Mouse (Mus musculus): ENCODE measurements around the gene Mapre3.

Mapre3 gene

GRCm38 (mm10) chr5:30814424-30815119 lies at the start of gene Mapre3:
TSS of gene Mapre3 (plus strand) at chr5:30814641.
- DNase-seq (ENCODE audit: low spot score in 2 of 2) = peak; percentile 85 to 90

- no peak for DNase-seq (ENCODE audit: low spot score in 2 of 2)
Observed at GRCm38 (mm10) chr5:30765596-30766370, 48.7 kb upstream of the Mapre3 start.

- DNase-seq (ENCODE audit: low spot score in 2 of 2) = no peak
Observed at GRCm38 (mm10) chr5:30768082-30768481, 46.4 kb upstream of the Mapre3 start.

GRCm38 (mm10) chr5:30768598-30768997 lies 45.8 kb upstream of the Mapre3 start:
- DNase-seq (ENCODE audit: low spot score in 2 of 2) = no peak

- DNase-seq (ENCODE audit: low spot score in 2 of 2) = no peak
Observed at GRCm38 (mm10) chr5:30769075-30769474, 45.4 kb upstream of the Mapre3 start.

- peak; percentile 90 for DNase-seq (ENCODE audit: low spot score in 2 of 2)
Observed at GRCm38 (mm10) chr5:30774601-30775371, 39.7 kb upstream of the Mapre3 start.

- no peak for DNase-seq (ENCODE audit: low spot score in 2 of 2)
Observed at GRCm38 (mm10) chr5:30780699-30781098, 33.7 kb upstream of the Mapre3 start.

- no peak for DNase-seq (ENCODE audit: low spot score in 2 of 2)
Observed at GRCm38 (mm10) chr5:30781147-30781546, 33.3 kb upstream of the Mapre3 start.

GRCm38 (mm10) chr5:30787381-30787780 lies 27.1 kb upstream of the Mapre3 start:
- DNase-seq (ENCODE audit: low spot score in 2 of 2) = no peak

- DNase-seq (ENCODE audit: low spot score in 2 of 2) = no peak
Observed at GRCm38 (mm10) chr5:30790047-30790446, 24.4 kb upstream of the Mapre3 start.

GRCm38 (mm10) chr5:30796125-30796524 lies 18.3 kb upstream of the Mapre3 start:
- DNase-seq (ENCODE audit: low spot score in 2 of 2) = peak; percentile 66 to 76

- DNase-seq (ENCODE audit: low spot score in 2 of 2) = no peak
Observed at GRCm38 (mm10) chr5:30797482-30797881, 17.0 kb upstream of the Mapre3 start.

- DNase-seq (ENCODE audit: low spot score in 2 of 2) = no peak
Observed at GRCm38 (mm10) chr5:30797982-30798381, 16.5 kb upstream of the Mapre3 start.

GRCm38 (mm10) chr5:30798965-30799364 lies 15.5 kb upstream of the Mapre3 start:
- no peak for DNase-seq (ENCODE audit: low spot score in 2 of 2)

GRCm38 (mm10) chr5:30802724-30803467 lies 11.5 kb upstream of the Mapre3 start:
- DNase-seq (ENCODE audit: low spot score in 2 of 2) = no peak

GRCm38 (mm10) chr5:30806106-30806505 lies 8.3 kb upstream of the Mapre3 start:
- DNase-seq (ENCODE audit: low spot score in 2 of 2) = peak; percentile 88 to 89

GRCm38 (mm10) chr5:30815120-30815465 lies 652 bp downstream of the Mapre3 start:
- no peak for DNase-seq (ENCODE audit: low spot score in 2 of 2)

GRCm38 (mm10) chr5:30816261-30816791 lies 1.9 kb downstream of the Mapre3 start:
- no peak for DNase-seq (ENCODE audit: low spot score in 2 of 2)

- DNase-seq (ENCODE audit: low spot score in 2 of 2) = no peak
Observed at GRCm38 (mm10) chr5:30818758-30819309, 4.4 kb downstream of the Mapre3 start.

GRCm38 (mm10) chr5:30822689-30823088 lies 8.2 kb downstream of the Mapre3 start:
- DNase-seq (ENCODE audit: low spot score in 2 of 2) = no peak

GRCm38 (mm10) chr5:30823091-30823490 lies 8.7 kb downstream of the Mapre3 start:
- no peak for DNase-seq (ENCODE audit: low spot score in 2 of 2)

All from frontal cortex, postnatal 25 days (tissue).